Mouse (Mus musculus) neural tube, embryonic 12.5 days (tissue): ENCODE results near the gene Prkn. TPM values are rescaled to one million over a fixed set of nuclear protein-coding genes. Genes with fewer than 3 reads are reported as not detected.

Experiments
- ATAC-seq: fragments of 200-750 bp; cut with Nextera tagmentation; 2 replicates; pipeline ENCODE4 v1.8.0; 2017; ENCODE audit warnings: low read depth, mild to moderate bottlenecking, moderate TSS enrichment, moderate library complexity; ENCODE audit not compliant: low FRiP score
- H3K27ac ChIP-seq: fragments of 300-500 bp; sonication (generic); 2 replicates; pipeline ENCODE4 v1.5.1; 2016
- H3K27me3 ChIP-seq: fragments of 300-500 bp; sonication (generic); replicated peaks from 2 replicates; pipeline ENCODE4 v1.6.1; 2016; ENCODE audit warnings: mild to moderate bottlenecking
- H3K36me3 ChIP-seq: fragments of 300-500 bp; sonication (generic); 2 replicates; pipeline ENCODE4 v1.6.1; 2016; ENCODE audit warnings: mild to moderate bottlenecking
- H3K4me1 ChIP-seq: fragments of 300-500 bp; sonication (generic); 2 replicates; pipeline ENCODE4 v1.6.1; 2016
- H3K4me2 ChIP-seq: fragments of 300-500 bp; sonication (generic); replicated peaks from 2 replicates; pipeline ENCODE4 v1.6.1; 2016; ENCODE audit warnings: mild to moderate bottlenecking
- H3K4me3 ChIP-seq: fragments of 300-500 bp; sonication (generic); 2 replicates; pipeline ENCODE4 v1.5.1; 2016
- H3K9ac ChIP-seq: fragments of 300-500 bp; sonication (generic); 2 replicates; pipeline ENCODE4 v1.6.1; 2016; ENCODE audit warnings: mild to moderate bottlenecking
- H3K9me3 ChIP-seq: fragments of 300-500 bp; sonication (generic); 2 replicates; pipeline ENCODE4 v1.6.1; 2016; ENCODE audit warnings: mild to moderate bottlenecking
- WGBS: fragments of 180-500 bp; shearing (Covaris S2); methylation state at CpG from one replicate; pipeline ENCODE4 v1.1.7; 2016; 5-methylcytosine and 5-hydroxymethylcytosine counted together
- polyA plus RNA-seq: library from polyadenylated mRNA; unstranded; fragments of >200 nt; fragmentation: Nextera tagmentation; extraction: Ambion mirVana; gene quantifications from 2 replicates; pipeline ENCODE4 v1.2.1, GENCODE M21; 2016

Prkn gene
- polyA plus RNA-seq, 1 experiment from 2014 or later, result 2.0 TPM

DNA sequence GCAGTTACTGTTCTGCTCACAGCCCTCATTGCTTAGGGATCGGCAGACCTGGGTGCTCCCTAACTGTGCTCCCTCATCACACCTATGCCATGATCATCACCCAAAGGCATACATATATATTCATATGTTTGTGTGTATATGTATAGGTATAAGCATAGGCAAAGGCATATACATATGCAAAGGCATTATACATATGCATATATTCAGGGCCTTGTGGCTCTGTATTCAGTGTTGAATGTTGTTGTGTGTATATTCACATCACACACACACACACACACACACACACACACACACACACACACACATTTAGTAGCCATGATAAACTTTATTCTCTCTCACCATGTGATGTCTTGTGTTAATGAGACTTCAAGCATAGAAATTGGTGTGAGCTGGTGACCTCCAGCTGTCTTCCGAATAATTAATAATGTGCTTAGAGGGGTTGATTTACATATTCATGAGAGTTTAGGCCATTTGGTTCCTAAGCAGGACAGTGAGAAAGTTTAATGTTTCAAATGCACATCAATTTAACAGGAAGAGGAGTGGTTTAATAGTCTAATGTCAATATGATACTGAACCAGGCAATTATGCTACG, 804.8 kb downstream of the Prkn start:
- WGBS, result 58% methylated on average over 3 of the region's 3 CpGs
- no peaks in the 10 kb centered on the region for H3K9me3 ChIP-seq

DNA sequence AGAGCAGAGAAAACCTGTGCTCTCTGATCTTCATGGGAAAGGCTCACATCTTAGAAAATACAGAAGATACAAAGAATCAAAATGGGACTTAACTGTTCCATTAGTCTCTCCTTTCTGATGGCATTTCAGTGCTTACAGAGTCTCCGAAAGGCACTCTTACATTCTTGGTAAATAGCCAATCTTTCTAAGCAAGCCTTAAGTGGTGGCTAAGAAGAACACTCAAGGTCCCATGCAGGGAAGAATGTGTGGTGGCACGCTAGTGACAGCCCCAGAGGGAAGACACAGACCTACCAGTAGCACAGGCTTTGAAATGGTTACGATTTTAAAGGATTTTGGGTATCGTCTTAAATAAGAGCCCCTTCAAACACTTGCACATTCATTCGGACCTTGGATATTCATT, 816.2 kb downstream of the Prkn start:
- no peak overlapping the region for H3K4me2 ChIP-seq
- H3K4me1 ChIP-seq, result no peaks in the 10 kb centered on the region
- no peaks in the 10 kb centered on the region for H3K36me3 ChIP-seq
- no peak for ATAC-seq
- H3K9ac ChIP-seq, result no peak overlapping the region
- H3K27me3 ChIP-seq, result no peaks in the 10 kb centered on the region
- WGBS, result 81% methylated on average over 5 of the region's 5 CpGs
- H3K27ac ChIP-seq, result no peak overlapping the region
- H3K9me3 ChIP-seq, result no peaks in the 10 kb centered on the region
- H3K4me3 ChIP-seq, result no peak overlapping the region

More for the DNA sequence above, 804.8 kb downstream of the Prkn start:
- no peaks in the 10 kb centered on the region for H3K36me3 ChIP-seq
- no peak overlapping the region for H3K4me3 ChIP-seq
- no peak overlapping the region for H3K4me2 ChIP-seq
- H3K4me1 ChIP-seq, result peaks cover 4% of the 10 kb centered on the region; the same call in 1 of the 2 replicates
- H3K27me3 ChIP-seq, result no peaks in the 10 kb centered on the region
- no peak overlapping the region for H3K9ac ChIP-seq
- ATAC-seq, result peak; percentile 56; the same call in 1 of the 2 replicates
- no peak overlapping the region for H3K27ac ChIP-seq

DNA sequence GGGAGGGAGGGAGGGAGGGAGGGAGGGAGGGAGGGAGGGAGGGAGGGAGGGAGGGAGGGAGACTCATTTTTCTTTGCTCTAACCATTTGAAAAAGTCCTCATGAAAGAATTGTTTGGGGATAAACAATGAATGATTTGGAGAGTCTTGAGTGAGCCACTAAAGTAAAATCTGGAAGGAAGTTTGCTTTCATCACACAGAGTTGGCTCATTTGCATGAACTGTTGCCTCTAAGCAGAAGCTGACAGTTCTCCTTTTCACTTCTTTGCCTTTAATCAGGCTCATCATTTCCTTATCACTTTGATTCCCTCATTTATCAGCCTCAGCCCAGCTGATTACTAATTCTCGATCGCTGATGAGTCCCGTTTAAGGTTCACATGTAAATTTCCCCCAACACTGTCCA, 816.7 kb downstream of the Prkn start:
- Histone ChIP-seq H3K36me3 (no peaks in the 10 kb centered on the region), H3K9me3 (no peaks in the 10 kb centered on the region), H3K4me2 (no peak overlapping the region), H3K4me1 (no peaks in the 10 kb centered on the region), H3K9ac (no peak overlapping the region), H3K27ac (no peak overlapping the region), H3K27me3 (no peaks in the 10 kb centered on the region), H3K4me3 (no peak overlapping the region)
- 88% methylated on average over 3 of the region's 3 CpGs for WGBS
- no peak for ATAC-seq

DNA sequence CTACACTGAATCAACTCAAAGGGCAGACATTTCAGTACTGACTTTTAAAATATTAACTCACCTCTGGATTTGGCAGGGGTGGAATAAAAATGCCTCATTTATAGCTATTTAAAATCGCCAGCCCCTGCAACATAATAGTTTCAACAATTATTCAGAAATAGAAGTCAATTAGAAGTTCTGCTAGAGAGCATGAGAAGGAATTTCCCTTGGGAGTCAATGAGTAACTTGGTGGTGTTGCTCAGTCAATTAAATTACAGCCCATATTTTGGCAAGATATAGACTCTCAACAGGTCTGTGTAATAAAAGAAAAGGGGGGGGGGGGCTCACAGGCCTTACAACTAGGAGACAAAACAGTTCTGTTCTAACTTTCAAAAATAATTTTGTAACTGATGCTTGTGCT, 821.7 kb downstream of the Prkn start:
- Histone ChIP-seq H3K27ac (no peak overlapping the region), H3K4me1 (no peaks in the 10 kb centered on the region; the same call in 1 of the 2 replicates), H3K9ac (no peak overlapping the region), H3K36me3 (no peaks in the 10 kb centered on the region), H3K4me3 (no peak overlapping the region), H3K4me2 (no peak overlapping the region), H3K9me3 (no peaks in the 10 kb centered on the region), H3K27me3 (no peaks in the 10 kb centered on the region)
- ATAC-seq, result no peak
- 78% methylated on average over 1 of the region's 1 CpGs for WGBS

DNA sequence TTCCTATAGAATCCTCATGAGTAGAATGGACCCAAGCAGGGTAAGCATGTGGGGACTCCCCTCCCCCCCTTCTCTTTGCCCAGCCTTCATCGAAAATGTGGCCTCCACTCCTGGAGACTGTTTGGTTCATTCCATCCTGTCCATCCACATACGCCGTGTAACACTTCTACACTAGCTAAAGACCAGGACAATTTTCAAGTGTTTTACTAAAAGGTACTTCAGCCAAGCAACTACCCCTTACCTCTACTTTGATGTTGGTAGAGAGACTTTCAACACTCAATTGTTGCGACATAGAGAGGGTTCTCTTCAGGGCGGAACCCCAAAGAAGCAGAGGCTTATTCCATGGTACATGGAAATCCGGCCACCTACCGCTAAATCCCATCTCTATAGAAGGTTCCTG, 823.3 kb downstream of the Prkn start:
- H3K36me3 ChIP-seq, result no peaks in the 10 kb centered on the region
- no peak overlapping the region for H3K4me2 ChIP-seq
- no peaks in the 10 kb centered on the region for H3K9me3 ChIP-seq
- ATAC-seq, result no peak
- H3K27ac ChIP-seq, result no peak overlapping the region
- H3K4me1 ChIP-seq, result no peaks in the 10 kb centered on the region; the same call in 1 of the 2 replicates
- no peaks in the 10 kb centered on the region for H3K27me3 ChIP-seq
- H3K4me3 ChIP-seq, result no peak overlapping the region
- no peak overlapping the region for H3K9ac ChIP-seq
- WGBS, result 92% methylated on average over 7 of the region's 7 CpGs

- H3K4me1 ChIP-seq, result no peaks in the 10 kb centered on the region; the same call in 1 of the 2 replicates
- no peaks in the 10 kb centered on the region for H3K27me3 ChIP-seq
- 42% methylated on average over 20 of the region's 20 CpGs for WGBS
- no peaks in the 10 kb centered on the region for H3K9me3 ChIP-seq
- no peaks in the 10 kb centered on the region for H3K36me3 ChIP-seq
- peak overlapping the region; percentile 46 for H3K4me2 ChIP-seq
- no peak overlapping the region for H3K27ac ChIP-seq
- H3K4me3 ChIP-seq, result no peak overlapping the region
- no peak for ATAC-seq
- no peak overlapping the region for H3K9ac ChIP-seq
These were observed 824.6 kb downstream of the Prkn start for GRCm38 (mm10) chr17:11664610-11665345.

- Histone ChIP-seq H3K9ac (no peak overlapping the region), H3K27ac (no peak overlapping the region), H3K9me3 (no peaks in the 10 kb centered on the region), H3K4me2 (no peak overlapping the region), H3K4me3 (no peak overlapping the region), H3K27me3 (no peaks in the 10 kb centered on the region), H3K4me1 (peaks cover 16% of the 10 kb centered on the region; the same call in 1 of the 2 replicates), H3K36me3 (no peaks in the 10 kb centered on the region)
- no peak for ATAC-seq
- 92% methylated on average over 6 of the region's 6 CpGs for WGBS
These were observed 839.5 kb downstream of the Prkn start for GRCm38 (mm10) chr17:11679716-11680115.

GRCm38 (mm10) chr17:11680456-11680855, 840.3 kb downstream of the Prkn start:
- Histone ChIP-seq H3K27me3 (no peaks in the 10 kb centered on the region), H3K4me3 (no peak overlapping the region), H3K36me3 (no peaks in the 10 kb centered on the region), H3K4me1 (peaks cover 16% of the 10 kb centered on the region; the same call in 1 of the 2 replicates), H3K4me2 (no peak overlapping the region), H3K27ac (no peak overlapping the region), H3K9ac (no peak overlapping the region), H3K9me3 (no peaks in the 10 kb centered on the region)
- ATAC-seq, result no peak
- 92% methylated on average over 9 of the region's 9 CpGs for WGBS

GRCm38 (mm10) chr17:11681825-11682372, 841.7 kb downstream of the Prkn start:
- H3K36me3 ChIP-seq, result no peaks in the 10 kb centered on the region
- H3K9me3 ChIP-seq, result no peaks in the 10 kb centered on the region
- no peak overlapping the region for H3K27ac ChIP-seq
- peaks cover 16% of the 10 kb centered on the region; the same call in 1 of the 2 replicates for H3K4me1 ChIP-seq
- ATAC-seq, result no peak
- no peak overlapping the region for H3K9ac ChIP-seq
- H3K4me3 ChIP-seq, result no peak overlapping the region
- WGBS, result 23% methylated on average over 11 of the region's 11 CpGs
- peak overlapping the region; percentile 27; the same call in 1 of the 2 replicates for H3K4me2 ChIP-seq
- H3K27me3 ChIP-seq, result no peaks in the 10 kb centered on the region

DNA sequence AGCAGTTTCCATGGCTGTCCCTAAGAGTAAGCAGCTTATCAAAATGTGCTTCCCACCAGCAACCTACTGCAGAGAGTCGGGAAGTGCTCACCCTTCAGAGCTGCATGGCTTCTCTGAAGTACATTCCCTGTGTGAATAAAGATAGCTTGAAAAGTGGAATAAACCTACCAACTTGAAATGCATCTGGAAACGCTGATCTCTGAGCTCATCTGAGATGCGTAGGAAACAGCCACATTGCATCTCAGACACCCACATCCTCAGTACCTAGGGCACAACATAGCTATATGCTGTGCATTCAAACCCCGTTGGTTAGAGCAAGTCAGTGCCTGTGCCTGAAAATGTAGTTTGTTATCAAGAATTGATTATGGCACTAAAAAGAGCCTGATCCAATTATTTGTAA, 864.8 kb downstream of the Prkn start:
- no peaks in the 10 kb centered on the region for H3K4me1 ChIP-seq
- no peaks in the 10 kb centered on the region for H3K9me3 ChIP-seq
- H3K36me3 ChIP-seq, result no peaks in the 10 kb centered on the region
- no peak overlapping the region for H3K27ac ChIP-seq
- H3K4me2 ChIP-seq, result no peak overlapping the region
- H3K9ac ChIP-seq, result no peak overlapping the region
- H3K4me3 ChIP-seq, result no peak overlapping the region
- 91% methylated on average over 4 of the region's 4 CpGs for WGBS
- ATAC-seq, result no peak
- no peaks in the 10 kb centered on the region for H3K27me3 ChIP-seq

GRCm38 (mm10) chr17:11705761-11706160, 865.6 kb downstream of the Prkn start:
- ATAC-seq, result no peak
- no peaks in the 10 kb centered on the region for H3K4me1 ChIP-seq
- no peak overlapping the region for H3K9ac ChIP-seq
- no peaks in the 10 kb centered on the region for H3K27me3 ChIP-seq
- no peak overlapping the region for H3K4me2 ChIP-seq
- H3K9me3 ChIP-seq, result no peaks in the 10 kb centered on the region
- no peaks in the 10 kb centered on the region for H3K36me3 ChIP-seq
- H3K4me3 ChIP-seq, result no peak overlapping the region
- no peak overlapping the region for H3K27ac ChIP-seq
- 85% methylated on average over 9 of the region's 9 CpGs for WGBS

DNA sequence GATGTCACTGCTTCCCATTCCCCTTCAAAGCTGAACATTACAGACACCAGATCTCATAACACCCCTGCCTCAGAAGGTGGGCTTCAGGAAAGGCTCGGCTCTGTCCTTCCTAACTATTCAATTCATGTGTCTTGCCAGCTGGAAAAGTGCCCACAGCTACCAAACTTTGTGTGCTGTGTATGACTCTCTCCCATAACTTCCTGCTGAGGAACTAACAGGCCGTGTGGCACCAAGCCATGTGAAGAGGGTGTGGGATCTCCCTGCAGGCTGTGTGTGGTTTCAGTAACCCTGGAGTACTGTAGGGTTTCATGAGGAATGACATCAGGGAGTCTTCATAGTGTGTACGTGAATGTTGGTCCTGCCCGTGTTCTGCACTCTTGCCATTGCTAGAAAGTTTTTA, 871.9 kb downstream of the Prkn start:
- no peak overlapping the region for H3K9ac ChIP-seq
- H3K4me2 ChIP-seq, result no peak overlapping the region
- no peaks in the 10 kb centered on the region for H3K27me3 ChIP-seq
- ATAC-seq, result no peak
- H3K27ac ChIP-seq, result no peak overlapping the region
- no peaks in the 10 kb centered on the region for H3K9me3 ChIP-seq
- H3K4me1 ChIP-seq, result no peaks in the 10 kb centered on the region
- no peaks in the 10 kb centered on the region for H3K36me3 ChIP-seq
- H3K4me3 ChIP-seq, result no peak overlapping the region
- 83% methylated on average over 4 of the region's 4 CpGs for WGBS
